Mouse (Mus musculus) kidney, adult 8-10 months (tissue): ENCODE measurements around the gene Osbpl9.

ENCODE experiments used
- DNase-seq, 2 experiments: peaks; one replicate each; pipeline ENCODE4 v3.0.0; 2022

The Osbpl9 gene

DNA sequence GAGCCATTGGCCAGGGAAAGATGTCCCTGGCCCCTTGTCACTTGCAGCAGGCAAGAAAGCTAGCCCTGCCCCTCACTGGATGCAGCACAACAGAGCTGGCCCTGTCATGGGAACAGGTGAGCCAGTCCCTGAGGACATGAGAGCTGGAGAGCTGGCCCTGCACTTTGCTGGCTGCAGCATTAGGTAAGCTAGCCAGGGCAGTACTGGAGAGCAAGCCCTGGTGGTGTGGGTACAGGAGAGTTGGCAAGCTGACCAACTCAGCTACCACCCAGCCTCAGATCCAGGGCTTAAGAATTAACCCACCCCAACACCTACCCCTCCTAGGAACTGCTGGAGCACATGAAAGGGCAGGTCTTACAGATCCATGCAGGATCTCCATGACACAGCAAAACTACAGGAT, 73.1 kb downstream of the Osbpl9 start:
- peak; percentile 69 to 71 for DNase-seq

DNA sequence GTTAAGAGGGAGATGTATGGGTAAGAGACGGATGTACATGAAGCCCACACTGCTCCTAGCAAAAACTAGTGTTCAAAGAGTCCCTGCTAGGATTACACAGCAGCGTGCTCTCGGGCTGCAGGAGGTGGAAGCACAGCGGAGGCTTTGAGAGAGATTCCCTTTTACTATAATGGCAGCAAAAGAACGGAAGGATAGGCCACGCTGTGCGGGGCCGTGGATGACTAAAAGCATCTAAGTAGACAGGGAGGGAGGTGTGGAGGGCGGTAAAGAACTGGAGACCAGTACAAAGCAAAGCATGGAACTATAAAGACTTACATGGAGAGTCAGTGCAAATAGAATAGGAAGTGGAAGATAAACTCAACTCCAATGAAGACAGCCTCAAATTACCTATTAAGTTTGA, 74.1 kb downstream of the Osbpl9 start:
- DNase-seq: no peak

DNA sequence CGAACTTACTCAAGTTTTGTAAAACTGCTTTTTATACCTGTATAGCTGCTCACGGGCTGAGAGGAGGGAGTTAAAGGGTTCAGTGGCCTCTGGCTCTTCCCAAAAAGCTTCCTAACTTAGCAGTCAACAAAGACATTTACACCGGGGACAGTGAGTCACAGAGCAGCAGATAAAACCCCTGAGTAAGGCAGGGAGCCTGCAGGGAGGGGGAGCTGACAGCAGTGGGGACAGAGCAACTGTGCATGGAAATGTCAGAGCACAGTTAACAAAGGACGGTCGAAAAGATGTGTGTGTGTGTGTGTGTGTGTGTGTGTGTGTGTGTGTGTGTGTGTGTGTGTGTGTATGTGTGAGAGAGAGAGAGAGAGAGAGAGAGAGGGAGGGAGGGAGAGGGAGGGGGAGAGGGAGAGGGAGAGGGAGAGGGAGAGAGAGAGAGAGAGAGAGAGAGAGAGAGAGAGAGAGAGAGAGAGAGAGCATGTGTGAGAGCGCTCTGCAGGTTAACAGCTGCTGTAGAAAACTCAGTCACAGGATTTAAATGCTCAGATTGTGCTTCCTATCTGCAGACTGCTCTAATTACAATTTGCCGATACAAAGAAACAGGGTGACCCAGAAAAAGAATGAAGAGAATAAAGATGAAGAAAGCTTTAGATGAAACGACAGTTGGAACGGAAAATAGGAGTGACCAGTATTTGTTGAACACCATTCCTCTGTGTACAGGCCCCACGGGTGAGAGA, 75.1 kb downstream of the Osbpl9 start:
- DNase-seq: no peak

DNA sequence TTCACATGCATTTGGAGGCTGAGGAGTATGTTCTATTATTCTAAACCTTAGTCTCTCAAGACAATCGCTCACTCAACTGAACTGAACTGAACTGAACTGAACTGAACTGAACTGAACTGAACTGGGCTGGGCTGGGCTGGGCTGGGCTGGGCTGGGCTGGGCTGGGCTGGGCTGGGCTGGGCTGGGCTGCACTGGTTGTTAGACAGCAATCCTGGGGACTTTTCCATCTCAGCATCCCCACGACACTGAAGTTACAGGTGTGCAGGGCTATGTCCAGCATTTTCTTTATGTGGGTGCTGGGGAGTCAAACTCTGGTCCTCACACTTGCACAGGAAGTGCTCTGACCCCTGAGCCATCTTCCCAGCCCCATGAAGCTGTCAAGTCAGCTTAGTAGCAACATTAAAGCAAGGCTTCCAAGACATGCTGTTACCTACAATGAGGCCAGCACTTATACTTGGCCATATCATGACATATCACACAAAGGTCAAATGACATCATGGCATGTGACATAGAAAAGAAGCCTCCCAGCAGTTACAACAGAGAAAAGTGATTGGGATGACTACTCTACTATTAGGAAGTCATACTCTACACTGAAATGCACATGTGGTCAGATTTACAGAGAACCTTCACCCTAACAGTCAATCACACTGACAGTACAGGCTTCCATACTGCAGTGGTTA, 76.2 kb downstream of the Osbpl9 start:
- no peak for DNase-seq

DNA sequence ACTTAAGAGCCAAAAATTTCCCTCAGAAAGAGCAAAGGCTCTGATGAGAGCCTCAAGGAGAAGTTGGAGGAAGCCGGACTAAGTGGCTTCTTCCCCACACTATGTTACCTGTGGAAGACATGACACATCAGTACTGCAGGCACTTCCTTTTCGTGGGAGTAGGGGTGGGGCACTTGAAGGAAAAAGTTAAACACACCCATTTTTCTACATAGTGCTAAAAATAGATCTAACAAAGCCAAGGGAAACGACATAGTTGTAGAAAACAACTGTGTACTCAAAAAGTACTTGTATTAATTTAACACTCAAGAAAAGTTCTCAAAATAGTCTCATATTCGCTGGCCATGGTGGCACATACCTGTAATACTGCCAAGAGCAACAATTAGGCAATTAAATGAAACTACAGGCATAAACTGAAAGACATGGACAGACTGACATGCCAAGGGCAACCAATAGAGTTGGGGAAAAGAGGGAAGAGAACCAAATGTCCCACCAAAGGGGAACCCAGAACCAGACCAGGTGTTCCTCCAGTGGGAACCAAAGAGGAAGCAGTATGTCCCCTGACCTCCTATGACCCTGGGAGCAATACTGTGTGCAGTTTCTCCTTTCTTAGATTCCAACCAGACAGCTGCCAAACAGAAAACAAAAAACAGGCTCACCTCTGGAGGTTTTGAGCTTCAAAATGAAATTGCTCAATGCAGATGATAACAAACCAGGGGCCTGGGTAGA, 79.1 kb downstream of the Osbpl9 start:
- DNase-seq: no peak

DNA sequence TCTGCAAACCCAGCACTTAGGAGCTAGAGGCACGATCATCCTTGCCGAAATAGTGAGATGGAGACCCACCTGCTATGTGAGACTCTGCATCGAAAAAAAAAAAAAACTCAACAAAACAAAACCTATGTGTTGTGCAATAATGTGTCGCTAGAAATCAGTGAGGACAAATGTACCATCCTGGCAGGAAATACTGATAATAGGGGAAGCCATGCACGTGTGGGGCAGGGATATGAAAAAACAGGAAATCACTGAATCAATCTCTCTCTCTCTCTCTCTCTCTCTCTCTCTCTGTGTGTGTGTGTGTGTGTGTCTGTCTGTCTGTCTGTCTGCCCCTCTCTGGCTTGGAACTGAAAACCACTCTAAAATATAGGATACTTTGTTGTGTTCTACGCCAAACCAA, 81.3 kb downstream of the Osbpl9 start:
- DNase-seq: no peak

DNA sequence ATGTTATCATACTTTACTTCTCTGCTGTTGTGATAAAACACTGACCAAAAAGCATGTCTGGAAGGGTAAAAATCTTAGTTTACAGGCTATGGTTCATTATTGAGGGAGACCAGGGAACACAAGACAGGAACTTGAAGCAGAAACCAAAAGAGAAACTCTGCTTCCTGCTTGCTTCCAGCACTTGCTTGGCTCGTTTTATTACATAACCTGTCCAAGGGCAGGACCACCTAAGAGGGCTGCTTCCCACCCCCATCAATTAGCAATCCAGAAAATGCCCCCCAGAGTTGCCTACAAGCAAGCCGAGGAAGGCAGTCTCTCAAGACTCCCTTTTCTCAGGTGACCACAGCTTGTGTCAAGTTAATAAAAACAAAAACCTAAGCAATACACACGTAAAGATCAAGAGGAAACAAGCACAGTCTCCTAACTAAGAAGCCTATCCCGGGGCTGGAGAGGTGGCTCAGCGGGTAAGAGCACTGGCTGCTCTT, 82.4 kb downstream of the Osbpl9 start:
- no peak for DNase-seq

DNA sequence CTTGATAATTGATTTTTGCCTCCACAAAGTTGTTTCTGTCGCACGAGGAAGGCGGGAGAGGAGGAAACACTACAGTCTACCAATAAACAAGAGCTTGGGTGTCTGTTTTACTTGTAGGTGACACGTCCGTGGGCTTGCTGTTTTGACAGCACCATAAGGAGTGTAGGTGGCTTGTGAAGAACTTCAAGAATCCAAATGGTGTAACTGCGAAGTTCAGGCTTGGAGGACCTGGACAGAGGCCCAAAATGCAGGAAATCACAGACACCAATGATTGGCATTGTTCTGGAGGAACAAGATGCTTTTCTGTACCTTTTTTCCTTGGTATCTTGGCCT, 83.8 kb downstream of the Osbpl9 start:
- no peak for DNase-seq

DNA sequence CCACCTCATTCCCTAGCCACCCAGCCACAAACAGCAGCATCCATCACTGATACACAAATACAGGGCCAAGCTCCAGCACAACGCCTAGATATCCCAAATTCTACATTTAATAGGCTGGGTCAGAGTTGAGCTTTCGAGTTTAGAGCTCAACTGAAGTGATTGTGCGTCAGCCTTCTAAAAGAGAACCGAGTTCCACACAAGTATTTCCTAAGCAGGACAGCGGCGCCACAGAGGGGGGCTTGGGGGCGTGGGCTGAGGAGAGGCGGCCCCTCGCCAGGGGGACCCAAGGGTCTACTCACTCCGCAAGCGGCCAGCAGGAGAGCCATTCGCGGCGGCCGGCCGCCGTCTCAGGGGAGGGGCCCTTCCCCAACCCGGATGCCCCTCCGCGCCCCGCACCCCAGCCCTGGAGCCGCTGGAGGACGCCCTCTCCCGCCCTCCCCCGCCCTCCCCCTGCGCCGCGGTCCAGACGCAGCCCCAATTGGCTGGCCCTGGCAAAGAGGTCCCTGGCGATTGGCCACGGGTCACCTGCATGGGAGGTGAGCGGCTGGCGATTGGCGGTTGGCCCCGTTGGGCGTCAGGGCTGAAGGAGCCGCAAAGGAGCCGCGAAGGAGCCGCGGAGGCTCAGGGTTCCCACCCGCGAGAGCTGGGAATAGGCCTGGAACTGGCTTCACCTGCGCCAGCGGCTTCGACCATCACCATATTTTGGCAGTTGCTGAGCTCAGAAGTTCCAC, 84.3 kb downstream of the Osbpl9 start:
- peak; percentile 95 to 96 for DNase-seq

DNA sequence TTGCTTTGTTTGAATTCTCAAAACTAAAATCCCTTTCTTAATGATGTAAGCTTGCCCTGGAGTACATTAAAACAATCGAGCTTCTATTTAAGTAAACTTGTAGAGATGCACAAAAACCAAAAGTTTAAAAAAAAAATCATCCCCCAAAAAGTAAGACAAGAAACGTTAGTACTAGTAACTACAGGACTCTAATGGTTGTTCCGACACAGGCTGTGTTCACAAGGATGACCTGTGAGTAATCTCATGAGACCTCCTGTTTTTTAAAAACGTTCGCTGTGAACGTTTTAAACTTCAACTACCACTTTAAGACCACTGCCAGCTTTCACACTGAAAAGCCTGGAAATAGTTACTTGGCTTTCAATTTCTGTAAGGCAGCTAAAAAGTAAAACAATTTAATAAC, 85.1 kb downstream of the Osbpl9 start:
- DNase-seq: no peak

DNA sequence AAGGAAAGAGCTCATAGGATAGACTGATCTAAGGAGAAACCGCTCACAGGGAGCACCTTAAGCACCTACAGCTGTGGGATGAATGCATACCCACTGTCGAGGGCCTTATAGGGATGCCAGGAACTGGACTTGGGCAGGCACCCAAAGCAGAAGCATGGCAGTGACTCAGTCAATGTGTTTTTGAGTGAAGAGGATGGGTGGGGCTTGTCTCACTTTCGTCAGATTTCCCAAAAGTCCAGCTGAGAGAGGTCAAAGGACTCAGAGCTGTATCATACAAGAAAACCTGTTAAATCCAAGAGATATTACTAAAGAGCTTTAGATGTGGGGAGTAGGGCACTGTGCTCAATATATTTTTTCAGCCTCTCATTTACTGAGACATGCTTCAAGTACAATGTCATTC, 85.6 kb downstream of the Osbpl9 start:
- DNase-seq: peak; percentile 55 to 58

DNA sequence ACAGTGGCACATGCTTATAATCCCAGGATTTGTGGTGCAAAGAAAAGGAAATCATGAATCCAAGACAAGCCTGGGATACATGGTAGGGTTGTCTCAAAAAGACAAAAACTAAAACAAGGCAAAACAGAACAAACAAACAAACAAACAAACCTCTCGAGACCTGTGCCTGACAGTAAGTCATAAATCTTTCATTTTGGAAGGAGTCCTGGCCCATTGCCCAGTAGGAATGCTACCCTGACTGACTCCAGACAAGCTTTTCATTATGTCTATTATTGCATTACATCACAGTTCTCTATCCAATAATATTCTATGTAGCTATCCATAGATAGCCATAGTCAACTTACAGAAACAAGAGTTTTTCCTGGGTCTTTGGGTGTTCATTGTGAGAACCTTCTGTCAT, 86.3 kb downstream of the Osbpl9 start:
- DNase-seq: peak in 1 of 2 experiments; percentile 60

DNA sequence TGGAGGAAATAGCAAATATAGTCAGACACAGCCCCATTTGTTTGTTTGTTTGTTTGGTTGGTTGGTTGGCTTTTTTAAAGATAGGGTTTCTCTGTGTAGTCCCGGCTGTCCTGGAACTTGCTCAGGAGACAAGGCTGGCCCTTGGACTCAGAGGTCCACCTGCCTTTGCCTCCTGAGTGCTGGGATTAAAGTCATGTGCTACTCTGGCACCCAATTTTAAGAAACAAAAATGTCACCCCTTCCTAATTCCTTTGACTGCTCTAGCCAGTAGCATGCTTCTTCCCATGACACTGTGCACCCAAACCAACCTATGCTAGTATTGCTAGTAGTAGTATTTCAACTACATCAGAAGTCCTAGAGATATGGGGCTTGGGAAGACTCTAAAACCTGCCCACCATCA, 87.8 kb downstream of the Osbpl9 start:
- DNase-seq: no peak

DNA sequence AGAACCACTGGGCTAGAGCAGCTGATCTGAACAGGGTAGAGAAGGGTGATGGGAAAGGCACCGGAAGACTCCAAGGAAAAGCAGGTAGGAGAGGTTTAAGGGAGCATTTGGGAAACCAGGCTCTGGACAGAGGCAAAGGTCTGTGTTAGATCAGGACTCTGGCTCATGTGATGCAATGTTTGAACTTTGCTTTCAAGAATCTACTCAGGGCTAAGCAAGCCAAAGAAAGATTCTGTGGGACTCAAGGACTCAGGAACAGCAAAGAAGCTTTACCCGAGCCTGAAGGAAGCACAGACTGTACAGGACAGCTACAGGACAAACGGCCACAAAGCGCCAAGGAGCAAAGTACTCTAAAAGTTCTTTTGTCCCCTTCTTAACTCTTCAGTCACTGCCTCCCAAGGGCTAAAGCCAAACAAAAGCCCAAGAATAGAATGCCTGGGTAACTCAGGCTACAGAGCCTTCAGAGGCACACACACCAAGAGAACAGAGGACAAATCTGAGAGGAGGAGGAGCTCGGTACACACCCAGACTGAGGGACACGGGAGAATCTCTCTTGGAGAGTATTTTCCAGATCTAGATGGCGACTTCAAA, 89.1 kb downstream of the Osbpl9 start:
- peak; percentile 70 to 84 for DNase-seq

DNA sequence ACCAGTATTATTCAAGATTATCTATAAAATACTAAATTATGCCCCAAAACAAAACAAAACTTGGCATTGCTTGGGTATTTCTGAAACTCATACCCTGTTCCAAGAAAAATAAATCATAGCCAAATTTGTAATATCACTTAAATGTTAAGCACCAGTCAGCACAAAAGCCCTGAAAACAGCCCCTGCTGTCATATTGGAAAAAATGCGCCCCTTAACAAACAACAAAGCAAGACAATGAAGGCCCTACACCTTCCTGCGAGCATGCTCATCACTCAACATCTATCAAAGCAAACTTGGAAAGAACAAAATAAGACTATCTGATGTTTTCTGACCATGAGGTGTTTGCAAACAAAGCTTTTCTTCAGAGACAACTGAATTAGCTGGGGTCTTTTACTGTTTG, 91.1 kb downstream of the Osbpl9 start:
- DNase-seq: no peak

DNA sequence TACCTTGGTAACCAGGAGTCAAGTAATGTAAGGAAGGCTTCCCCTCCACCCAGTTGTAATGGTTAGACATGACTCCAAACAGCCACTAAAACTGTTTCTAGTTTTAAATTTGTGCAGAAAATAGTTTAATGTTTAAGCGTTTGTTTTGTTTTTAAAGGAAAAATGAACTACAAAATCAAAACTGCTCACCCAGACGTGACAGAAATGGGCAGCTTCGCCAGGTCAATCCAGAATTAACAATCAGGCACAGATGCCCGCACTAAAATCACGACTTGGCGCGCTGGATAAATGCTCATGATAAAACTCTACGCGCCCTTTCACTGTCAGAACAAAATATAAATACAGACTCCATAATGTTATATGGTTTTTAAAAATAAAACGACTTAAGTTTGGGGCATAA, 92.4 kb downstream of the Osbpl9 start:
- DNase-seq: peak; percentile 59 to 67

DNA sequence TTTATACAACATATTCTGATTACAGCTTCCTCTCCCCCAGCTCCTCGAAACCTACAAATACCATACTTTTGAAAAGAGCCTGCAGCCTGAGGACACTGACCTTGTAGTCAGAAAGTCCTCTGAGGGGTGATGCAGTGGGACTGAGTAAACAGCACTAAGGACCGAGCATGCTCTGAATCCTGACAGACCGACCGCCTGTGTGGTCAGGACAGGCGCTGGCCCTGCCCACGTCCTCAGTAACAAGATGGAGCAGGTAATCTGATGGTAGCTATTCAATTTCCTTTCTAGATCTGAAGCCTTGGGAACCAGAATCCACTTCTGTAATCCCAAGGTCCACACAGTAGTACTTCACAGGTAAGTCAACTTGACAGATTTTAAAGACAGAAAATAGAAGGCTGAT, 93.1 kb downstream of the Osbpl9 start:
- DNase-seq: peak in 1 of 2 experiments; percentile 30

DNA sequence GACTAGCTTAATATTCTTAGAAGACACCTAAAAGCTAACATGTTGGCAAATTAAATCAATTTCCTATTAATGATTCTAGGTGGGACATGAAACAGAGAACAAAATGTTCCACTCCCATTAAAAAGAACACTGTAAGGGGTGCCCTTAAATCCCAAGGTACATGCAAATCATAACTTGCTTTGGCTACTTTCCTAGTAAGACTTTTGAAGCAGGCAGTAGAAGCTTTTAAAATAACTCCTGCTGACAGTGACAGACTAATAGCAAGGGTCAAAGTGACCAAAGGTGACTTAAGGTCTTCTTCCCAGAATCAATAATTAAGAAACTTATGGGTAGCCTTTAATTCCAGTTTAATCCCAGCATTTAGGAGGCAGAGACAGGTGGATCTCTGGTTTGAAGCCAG, 95.5 kb downstream of the Osbpl9 start:
- peak in 1 of 2 experiments; percentile 36 for DNase-seq

DNA sequence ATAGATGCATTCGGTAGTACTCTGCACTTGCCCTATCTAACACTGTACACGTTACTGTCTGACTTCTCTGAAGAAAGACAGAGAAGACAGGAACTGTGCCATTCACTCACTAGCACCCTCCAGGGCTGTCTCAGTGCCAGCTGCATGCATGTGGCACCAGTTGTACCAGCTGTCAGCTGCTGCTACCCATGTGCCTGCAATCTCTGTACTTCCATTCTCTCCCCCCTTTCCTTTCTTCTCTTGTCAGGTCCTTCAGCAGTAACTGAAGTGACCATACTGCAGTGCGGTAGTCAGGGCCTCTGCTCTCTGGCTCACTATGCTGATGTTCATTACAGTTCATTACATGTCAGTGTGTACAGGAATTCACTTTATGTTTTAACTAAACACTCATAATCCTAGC, 96.0 kb downstream of the Osbpl9 start:
- no peak for DNase-seq

DNA sequence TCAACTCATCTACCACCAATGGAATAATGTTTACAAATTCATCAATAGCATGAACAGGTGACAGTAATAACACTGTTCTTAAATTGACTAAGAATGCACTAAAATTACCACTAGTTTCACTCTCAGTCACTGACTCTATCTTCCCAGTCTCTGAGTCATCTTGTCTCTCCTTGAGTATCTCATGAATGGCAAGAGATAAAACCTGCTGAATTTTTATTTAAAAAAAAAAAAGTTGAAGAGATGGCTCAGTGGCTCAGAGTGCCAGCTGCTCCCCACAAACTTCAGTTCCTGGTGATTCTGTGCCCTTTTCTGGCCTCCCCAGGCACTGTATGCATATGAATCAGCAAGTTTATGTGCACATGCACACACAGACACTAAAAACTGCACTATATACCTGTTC, 96.8 kb downstream of the Osbpl9 start:
- DNase-seq: no peak

DNA sequence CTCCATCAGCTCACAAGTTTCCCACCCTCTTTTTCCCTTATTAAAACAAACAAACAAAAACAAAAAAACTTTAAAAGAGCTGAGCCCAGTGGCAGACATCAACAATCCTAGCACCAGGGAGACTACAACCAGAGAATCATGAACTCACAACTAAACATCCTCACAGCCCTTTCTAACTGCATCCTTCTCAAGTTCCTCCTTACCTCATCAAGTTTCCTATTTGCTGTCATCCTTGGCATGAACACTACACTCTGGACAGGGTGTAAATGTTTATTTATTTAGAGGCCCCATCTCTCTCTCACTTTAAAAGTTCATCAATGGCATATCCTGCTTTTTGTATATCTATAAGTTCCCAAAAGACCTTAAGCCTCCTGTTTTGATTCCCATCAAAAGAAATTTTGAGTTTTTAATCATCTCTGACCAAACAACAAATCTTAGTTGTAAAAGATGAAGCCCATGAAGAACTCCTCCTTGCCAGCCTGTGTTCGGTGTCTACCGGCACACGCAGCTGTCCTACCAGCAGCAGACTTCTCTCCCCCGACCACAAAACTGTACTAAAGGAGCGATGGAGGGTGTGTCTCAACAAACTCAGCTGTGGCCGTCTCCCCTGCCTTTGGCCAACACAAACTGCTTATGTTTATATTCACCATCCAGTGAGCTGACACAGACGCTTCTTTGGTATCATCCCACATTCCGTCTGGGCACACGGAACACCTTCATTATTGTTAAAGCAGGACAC, 98.8 kb downstream of the Osbpl9 start:
- no peak for DNase-seq

DNA sequence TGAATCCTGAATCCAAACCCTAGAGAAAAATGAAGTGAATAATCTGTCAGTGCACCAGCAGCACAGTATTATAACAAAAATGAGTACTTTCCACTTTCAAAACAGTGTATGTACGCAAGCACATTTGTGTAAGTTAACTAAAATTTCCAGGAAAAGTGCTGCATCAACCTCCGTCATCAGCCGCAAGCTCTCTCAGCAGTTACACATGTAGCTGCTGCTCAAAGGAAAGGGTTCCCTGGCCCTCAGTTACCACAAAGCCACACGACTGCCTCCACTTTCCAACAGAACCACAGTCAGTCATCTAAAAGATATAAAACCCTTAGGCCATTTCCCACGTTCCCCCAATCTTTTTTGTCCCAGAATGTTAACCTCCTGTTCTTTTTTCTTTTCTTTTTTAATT, 99.5 kb downstream of the Osbpl9 start:
- no peak for DNase-seq
